Mouse (Mus musculus): Measurements from ENCODE around the gene Slc38a1. TPM values are rescaled to one million over a fixed set of nuclear protein-coding genes. Genes with fewer than 3 reads are reported as not detected.

The Slc38a1 gene
- total and polyA plus RNA-seq, 3 experiments: 22.5 to 79.0 (median 39.4) TPM

DNA sequence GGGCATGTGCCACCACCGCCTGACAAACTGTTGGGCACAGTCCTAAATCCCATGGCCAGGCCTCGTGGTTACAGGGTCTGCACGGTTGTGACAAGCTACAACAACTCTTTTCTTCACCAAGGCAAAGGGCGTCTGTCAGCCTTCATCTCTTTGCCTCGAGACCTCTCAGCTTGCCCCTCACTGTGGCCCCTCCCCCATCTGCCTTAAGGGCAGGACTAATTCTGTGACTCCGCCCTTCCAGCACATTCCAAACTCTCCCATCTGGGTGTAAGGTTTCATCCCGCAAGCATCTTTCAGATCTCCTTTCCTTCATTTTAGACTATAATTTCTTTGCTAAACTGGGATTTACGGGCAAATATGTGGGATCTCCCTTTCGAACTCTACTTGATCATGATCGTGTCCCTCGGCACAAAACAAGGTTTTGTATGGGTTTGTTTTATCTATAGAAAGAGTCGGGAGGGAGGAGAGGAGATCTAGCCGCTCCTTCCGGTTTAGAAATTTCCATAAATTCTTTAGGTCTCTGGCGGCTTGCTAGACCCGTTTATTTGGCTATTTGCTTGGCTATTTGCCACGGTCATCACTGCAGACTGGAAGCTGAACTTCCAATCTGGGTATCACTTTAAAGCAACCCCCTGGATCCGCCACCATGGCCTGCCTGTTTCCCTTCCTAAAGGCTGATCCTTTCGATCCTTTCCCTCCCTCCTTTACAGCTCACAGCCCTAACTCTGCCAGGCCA is 7.9 kb downstream of the Slc38a1 start:
- no peak overlapping the region for H3K4me2 ChIP-seq (ENCODE audit: insufficient read depth, low read depth, poor library complexity, severe bottlenecking)
- H3K4me1 ChIP-seq (ENCODE audit: control insufficient read depth in 1 of 2, insufficient read depth in 2 of 2): peaks cover 13 to 44% of the 10 kb centered on the region in 2 experiments
- DNase-seq (ENCODE audit: extremely low read depth): no peak
- no peak overlapping the region for H3K4me3 ChIP-seq (replicated peaks in 1 of 3; ENCODE audit: low read depth in 2 of 3, low read length in 2 of 3, poor library complexity in 1 of 3)
- H3K36me3 ChIP-seq (replicated peaks in 1 of 2; ENCODE audit: control insufficient read depth in 1 of 2, insufficient read depth in 1 of 2, low read length in 1 of 2): peaks cover 30 to 74% of the 10 kb centered on the region in 2 experiments
- H3K27ac ChIP-seq (ENCODE audit: insufficient read depth, low read depth): no peak overlapping the region
- in situ Hi-C loops (cut with MboI; ENCODE audit: low pct_ligation_motif_present, low pct_unique_long_range_greater_than_20kb, low sequenced_read_pairs): no loop called here
- H3K9me3 ChIP-seq (replicated peaks; ENCODE audit: low read length): peaks cover 22% of the 10 kb centered on the region
- no peaks in the 10 kb centered on the region for H3K27me3 ChIP-seq (replicated peaks)
- dilution Hi-C loops (cut with MboI; ENCODE audit: extremely low pct_ligation_motif_present, extremely low pct_unique_long_range_greater_than_20kb, low sequenced_read_pairs): no loop called here
- TF ChIP-seq USF2 (conservative IDR thresholded peaks at IDR 0.05; ENCODE audit: low read depth, low read length): no peak
- no peak for TF ChIP-seq RCOR1 (conservative IDR thresholded peaks at IDR 0.05; ENCODE audit: low read depth, low read length)
- no peak for TF ChIP-seq POLR2AphosphoS2 (IDR thresholded peaks at IDR 0.05; ENCODE audit: low read depth, low read length)
- TF ChIP-seq JUN (IDR thresholded peaks at IDR 0.05; ENCODE audit: insufficient read depth, low read depth, low read length): no peak
- no peak for TF ChIP-seq ZMIZ1 (IDR thresholded peaks at IDR 0.05; ENCODE audit: low read depth, low read length)
- no peak for TF ChIP-seq PAX5 (IDR thresholded peaks at IDR 0.05; ENCODE audit: low read length)
- TF ChIP-seq ZKSCAN1 (IDR thresholded peaks at IDR 0.05; ENCODE audit: borderline replicate concordance, low read depth, low read length): no peak
- H3K79me2 ChIP-seq (replicated peaks; ENCODE audit: control insufficient read depth, extremely low read depth, insufficient read depth, poor library complexity, severe bottlenecking): peaks cover 96% of the 10 kb centered on the region
- H3K9ac ChIP-seq (ENCODE audit: insufficient read depth, low read depth): no peak overlapping the region

DNA sequence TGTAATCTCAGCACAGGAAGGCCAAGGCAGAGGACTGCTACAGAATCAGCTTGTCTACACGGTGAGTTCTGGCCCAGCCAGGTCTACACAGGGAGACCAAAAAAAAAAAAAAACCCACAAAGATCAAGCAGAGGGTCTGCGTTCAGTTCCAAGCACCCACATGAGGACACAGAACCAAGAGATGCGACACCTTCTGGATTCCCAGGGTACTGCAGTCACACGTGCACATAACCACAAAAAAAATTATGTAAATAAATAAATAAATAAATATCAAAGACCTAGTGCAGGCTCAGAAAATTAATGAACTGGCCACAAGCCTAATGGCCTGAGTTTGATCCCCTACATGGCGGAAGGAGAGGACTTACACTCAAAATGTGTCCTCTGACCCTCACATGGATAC is 10.5 kb downstream of the Slc38a1 start:
- TF ChIP-seq KAT2A (IDR thresholded peaks at IDR 0.05; ENCODE audit: insufficient replicate concordance, low read length) (no peak), ZNF384 (IDR thresholded peaks at IDR 0.05; ENCODE audit: low read depth, low read length) (no peak), SIN3A (IDR thresholded peaks at IDR 0.05; ENCODE audit: low read length) (no peak), USF2 (conservative IDR thresholded peaks at IDR 0.05; ENCODE audit: low read depth, low read length) (no peak), ELF1 (IDR thresholded peaks at IDR 0.05; ENCODE audit: low read depth, low read length) (no peak), MEF2A (IDR thresholded peaks at IDR 0.05; ENCODE audit: borderline replicate concordance, low read depth, low read length) (no peak), IRF4 (IDR thresholded peaks at IDR 0.05; ENCODE audit: low read depth, low read length) (no peak), MXI1 (IDR thresholded peaks at IDR 0.05; ENCODE audit: low read depth, low read length) (no peak), CHD1 (IDR thresholded peaks at IDR 0.05; ENCODE audit: low read depth, low read length) (no peak)
- H3K9me3 ChIP-seq (replicated peaks; ENCODE audit: low read length): peaks cover 22% of the 10 kb centered on the region
- no peak overlapping the region for H3K4me3 ChIP-seq (replicated peaks in 1 of 3; ENCODE audit: low read depth in 2 of 3, low read length in 2 of 3, poor library complexity in 1 of 3)
- no peak for DNase-seq (ENCODE audit: extremely low read depth)
- dilution Hi-C loops (cut with MboI; ENCODE audit: extremely low pct_ligation_motif_present, extremely low pct_unique_long_range_greater_than_20kb, low sequenced_read_pairs) (no loop called here), in situ Hi-C loops (cut with MboI; ENCODE audit: low pct_ligation_motif_present, low pct_unique_long_range_greater_than_20kb, low sequenced_read_pairs) (no loop called here)
- H3K27ac ChIP-seq (ENCODE audit: insufficient read depth, low read depth): no peak overlapping the region
- H3K4me2 ChIP-seq (ENCODE audit: insufficient read depth, low read depth, poor library complexity, severe bottlenecking): no peak overlapping the region
- no peak overlapping the region for H3K9ac ChIP-seq (ENCODE audit: insufficient read depth, low read depth)
- no peaks in the 10 kb centered on the region for H3K27me3 ChIP-seq (replicated peaks)
- H3K36me3 ChIP-seq (replicated peaks in 1 of 2; ENCODE audit: control insufficient read depth in 1 of 2, insufficient read depth in 1 of 2, low read length in 1 of 2): peaks cover 30 to 82% of the 10 kb centered on the region in 2 experiments
- peaks cover 94% of the 10 kb centered on the region for H3K79me2 ChIP-seq (replicated peaks; ENCODE audit: control insufficient read depth, extremely low read depth, insufficient read depth, poor library complexity, severe bottlenecking)
- H3K4me1 ChIP-seq (ENCODE audit: control insufficient read depth in 1 of 2, insufficient read depth in 2 of 2): peaks cover 11 to 45% of the 10 kb centered on the region in 2 experiments

Measured in CH12.LX (cell line).